Mouse (Mus musculus): ENCODE measurements at regions not wholly inside any gene's neighbourhood (a gene's known extent, or its start where the extent isn't known, plus 50 kb on each side); places are given as distances from the start of the nearest gene placed in this dataset.

- DNase-seq, result no peak
Observed at GRCm38 (mm10) chr1:190497474-190497873, 327.0 kb upstream of the Prox1 start.

- no peak for DNase-seq
Observed at GRCm38 (mm10) chr1:190495741-190496520, 325.4 kb upstream of the Prox1 start.

GRCm38 (mm10) chr1:190486551-190487104 is 316.1 kb upstream of the Prox1 start:
- no peak for DNase-seq

- DNase-seq, result no peak
Observed at GRCm38 (mm10) chr1:190483366-190483765, 312.9 kb upstream of the Prox1 start.

- no peak for DNase-seq
Observed at GRCm38 (mm10) chr1:190481071-190481470, 310.6 kb upstream of the Prox1 start.

DNA sequence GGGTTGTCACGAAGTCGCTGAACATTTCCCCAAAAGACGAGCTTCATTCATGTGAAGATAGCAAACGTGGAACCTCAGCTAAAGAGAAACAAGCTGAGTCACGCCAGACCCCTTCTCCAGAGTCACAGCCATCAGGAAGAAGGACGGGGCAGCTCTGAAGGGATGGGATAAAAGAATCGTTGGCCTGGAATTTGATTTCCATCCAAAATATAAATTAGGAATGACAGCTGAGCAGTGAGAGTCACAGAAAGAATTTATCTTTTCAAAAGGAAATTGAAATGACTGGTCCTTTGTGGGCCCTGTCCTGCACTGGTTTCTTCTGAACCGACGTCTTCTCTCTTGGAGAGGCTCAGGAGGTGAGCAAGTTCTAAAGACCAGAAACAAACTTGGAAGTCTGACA is 310.1 kb upstream of the Prox1 start:
- DNase-seq, result no peak

DNA sequence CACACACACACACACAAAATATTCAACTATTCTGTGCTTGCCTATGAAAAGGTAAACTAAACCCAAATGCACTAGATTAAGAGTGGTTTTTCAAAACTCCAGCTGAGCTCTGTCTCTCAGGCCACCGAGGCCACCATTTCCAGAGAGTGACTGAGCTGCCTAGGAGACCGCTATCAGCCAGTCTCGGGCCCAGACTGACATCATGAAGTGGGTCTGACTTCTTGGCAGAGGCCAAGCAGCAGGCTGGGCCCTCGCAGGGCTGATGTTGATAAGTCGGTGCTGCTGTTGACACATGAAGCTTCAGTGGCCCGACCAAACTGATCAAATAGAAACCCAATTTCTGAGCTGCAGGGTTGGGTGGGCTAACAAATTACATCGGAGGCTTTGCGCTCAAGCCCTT is 302.2 kb upstream of the Prox1 start:
- no peak for DNase-seq

GRCm38 (mm10) chr1:190470336-190470735 is 299.8 kb upstream of the Prox1 start:
- DNase-seq, result no peak

DNA sequence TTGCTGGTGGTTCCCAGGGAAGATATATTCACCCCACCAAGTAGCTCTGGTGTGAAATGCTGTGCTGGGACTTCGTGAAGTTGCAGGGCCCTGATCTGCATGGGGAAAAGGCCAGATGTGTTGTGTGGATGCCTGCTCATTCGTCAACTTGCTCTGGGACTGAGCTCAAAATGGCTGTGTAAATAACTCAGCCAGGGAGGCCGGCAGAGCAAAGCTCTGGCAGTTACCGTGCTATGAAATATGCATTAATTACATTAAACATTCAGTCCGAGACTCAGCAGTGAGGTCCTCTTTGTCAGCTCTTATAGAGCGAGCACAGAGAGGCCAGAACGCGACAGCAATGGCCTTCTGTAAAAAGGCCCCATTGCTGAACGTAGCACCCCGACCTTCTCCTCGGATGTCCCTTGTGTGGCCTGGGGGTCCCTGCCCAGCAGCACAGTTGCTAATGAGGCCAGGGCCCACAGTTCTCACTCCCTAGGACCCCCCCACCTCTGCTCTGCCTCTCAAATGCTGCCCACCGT is 287.1 kb upstream of the Prox1 start:
- peak; percentile 11 for DNase-seq

DNA sequence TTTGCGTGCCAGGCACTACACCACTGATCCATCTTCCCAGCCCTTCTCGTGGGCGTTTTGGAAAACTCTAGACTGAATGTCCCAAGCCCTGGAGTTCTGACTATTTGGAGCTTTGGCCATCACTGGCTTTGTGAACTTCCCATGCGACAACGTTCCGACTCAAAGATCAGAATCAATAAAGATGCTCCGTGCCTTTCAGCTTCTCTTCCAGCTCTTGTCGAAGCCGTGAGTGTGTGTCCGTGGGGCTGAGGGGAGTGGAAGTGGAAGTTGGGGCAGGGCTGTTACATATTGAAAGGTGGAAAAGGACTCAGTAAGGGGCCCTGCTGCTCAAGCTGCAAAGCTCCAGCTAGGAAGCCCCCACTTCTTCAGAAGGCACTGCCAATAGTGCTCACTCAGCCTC is 283.0 kb upstream of the Prox1 start:
- DNase-seq, result no peak

DNA sequence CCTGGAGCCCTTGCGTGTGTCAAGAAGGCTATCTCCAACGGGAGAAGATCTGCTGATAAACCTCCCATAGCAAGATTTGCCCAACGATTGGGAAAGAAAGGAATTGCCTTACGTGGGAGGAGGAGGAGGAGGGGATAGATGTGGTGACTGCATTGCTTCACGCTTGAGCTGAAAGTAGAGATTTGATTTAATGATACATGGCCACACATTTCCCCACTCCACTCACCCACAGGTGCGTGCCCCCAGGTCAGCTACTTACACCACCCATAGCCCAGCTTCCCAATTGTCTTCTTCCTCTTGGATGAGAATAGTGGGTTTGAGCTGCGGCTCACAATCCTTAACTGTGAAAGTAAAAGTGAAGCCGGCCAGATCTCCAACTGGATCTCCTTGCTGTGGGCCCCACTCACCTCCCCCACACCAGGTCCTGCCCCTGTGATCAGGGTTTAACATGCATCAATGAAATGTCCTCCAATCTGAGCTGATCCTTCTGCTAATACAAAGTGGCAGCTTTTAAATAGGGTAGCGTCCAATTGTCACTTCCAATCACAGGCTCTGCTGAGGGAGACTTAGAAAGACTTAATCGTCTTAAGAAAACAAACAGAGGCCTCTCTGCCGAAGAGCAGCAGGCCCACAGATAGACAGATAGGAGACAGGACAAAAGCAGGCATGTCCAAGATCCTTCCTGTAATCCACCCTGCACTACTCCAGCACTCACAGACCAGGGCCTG is 281.8 kb upstream of the Prox1 start:
- DNase-seq, result no peak

- DNase-seq, result no peak
Observed at GRCm38 (mm10) chr1:190448263-190448662, 277.7 kb upstream of the Prox1 start.

DNA sequence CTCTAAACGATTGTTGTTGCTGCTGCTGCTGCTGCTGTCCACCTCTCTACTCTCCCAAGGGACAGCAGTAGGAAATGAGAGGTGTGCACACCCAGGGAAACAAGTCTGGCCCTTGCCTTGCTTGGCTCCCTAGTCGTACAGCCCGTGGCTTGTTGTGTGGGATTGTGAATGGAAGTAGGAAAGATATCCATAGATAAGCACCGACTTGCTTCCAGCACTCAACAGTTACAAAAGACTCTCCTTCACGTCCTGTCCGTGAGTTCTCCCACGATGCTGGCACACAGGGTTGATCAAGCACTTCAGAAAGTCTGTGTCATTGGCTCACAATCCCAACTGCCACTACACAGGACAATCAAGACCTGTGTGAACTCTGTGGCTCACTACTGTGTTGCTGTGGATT is 276.7 kb upstream of the Prox1 start:
- no peak for DNase-seq

DNA sequence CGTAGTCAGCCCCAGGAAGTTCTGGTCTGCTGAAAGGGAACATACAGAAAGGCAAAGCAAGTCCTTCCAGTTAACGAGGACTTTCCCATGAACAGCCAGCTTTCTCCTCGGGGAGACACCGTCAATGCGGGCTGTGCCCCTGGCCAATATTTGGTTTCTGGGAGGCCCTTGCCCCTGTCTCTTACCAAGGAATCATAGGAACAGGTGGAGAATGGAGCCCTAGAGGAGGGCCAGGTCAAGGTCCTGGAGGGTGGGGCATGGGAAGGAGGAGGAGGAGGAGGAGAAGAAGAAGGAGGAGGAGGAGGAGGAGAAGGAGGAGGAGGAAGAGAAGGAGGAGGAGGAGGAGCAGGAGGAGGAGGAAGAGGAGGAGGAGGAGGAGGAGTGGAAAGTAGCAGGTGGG is 276.2 kb upstream of the Prox1 start:
- DNase-seq, result no peak

GRCm38 (mm10) chr1:190444366-190444765 is 273.9 kb upstream of the Prox1 start:
- DNase-seq, result no peak

GRCm38 (mm10) chr1:190443234-190443633 is 272.7 kb upstream of the Prox1 start:
- no peak for DNase-seq

GRCm38 (mm10) chr1:190442166-190442565 is 271.7 kb upstream of the Prox1 start:
- no peak for DNase-seq

DNA sequence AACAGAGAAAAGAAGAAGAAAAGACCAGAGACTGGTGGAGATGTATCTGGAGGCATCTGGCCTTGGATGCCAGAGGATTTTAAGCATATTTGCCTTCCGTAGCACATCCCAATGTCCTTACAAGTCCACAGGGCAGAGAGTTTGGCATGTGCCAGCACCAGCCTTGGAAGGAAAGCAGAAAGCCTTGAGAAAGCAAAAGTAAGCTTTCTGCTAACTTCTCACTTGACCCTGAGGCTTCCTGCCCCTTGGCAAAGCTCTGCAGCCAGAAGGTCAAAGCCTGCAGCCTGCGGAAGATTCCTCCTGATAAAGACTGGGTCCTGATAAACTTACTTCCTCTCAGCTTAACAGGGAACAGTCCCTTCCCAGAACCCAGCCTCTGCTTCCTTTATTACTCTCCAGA is 268.3 kb upstream of the Prox1 start:
- DNase-seq, result no peak

- DNase-seq, result peak; percentile 10
Observed at GRCm38 (mm10) chr1:190422874-190423273, 252.4 kb upstream of the Prox1 start.

DNA sequence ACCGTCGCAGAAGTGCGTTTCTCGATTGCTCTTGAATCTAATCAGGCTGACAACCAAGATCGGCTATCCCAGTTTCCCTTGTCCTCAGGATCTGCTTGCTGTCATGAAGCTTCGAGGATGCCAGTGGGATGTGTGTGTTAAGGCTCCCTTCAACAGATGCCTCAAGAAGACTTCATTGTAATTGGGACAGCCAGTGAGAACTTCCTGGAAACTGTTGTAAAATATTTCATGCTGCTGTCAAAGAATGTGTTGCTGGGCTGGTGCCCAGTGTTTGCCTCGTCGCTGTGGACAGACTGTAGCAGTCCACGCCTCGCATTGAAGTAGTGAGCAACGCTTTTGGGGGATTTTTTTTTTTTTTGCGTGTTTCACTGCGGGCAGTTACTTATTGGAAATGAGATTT is 249.2 kb upstream of the Prox1 start:
- no peak for DNase-seq

- DNase-seq, result peak; percentile 47
Observed at GRCm38 (mm10) chr1:190417326-190417725, 246.8 kb upstream of the Prox1 start.

DNA sequence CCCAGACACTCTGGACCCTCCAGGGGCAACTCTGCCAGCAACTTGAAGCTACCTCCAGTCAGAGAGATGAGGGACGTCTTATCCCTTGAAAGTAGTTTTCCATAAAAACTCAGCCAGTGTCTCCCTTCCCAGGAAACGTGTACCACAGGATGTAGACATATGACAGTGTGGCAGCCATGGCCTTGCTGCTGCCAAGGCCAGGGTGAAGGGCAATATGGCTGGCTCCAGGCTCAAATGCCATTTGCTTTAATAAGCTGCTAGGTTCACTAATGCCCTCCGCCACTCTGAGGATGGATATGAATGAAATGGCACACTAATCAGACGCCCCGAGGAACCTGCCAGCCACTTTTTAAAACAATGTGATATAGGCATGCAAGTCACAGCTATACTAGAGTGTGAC is 241.2 kb upstream of the Prox1 start:
- DNase-seq, result no peak

DNA sequence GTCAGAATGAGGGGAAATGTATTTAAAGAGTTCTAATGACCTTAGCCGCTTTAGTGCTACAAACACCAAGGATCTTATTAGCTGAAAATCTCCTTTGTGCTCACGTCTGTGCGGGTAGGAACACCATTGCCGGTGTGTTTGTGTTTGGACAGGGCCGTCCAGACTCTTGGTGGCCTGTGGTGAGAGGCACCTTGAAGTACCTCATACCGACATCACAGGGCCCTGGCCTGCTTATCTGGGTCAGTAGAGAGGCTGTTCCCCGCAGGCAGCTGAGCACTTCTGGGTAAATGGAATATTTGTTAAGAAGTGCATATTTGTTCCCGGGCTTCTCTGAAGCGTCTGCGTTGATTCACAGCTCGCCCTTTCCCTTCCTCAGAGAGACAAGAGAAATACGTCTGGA is 232.8 kb upstream of the Prox1 start:
- DNase-seq, result no peak

- no peak for DNase-seq
Observed at GRCm38 (mm10) chr1:190398308-190398707, 227.8 kb upstream of the Prox1 start.
